Mouse (Mus musculus) heart, embryonic 10.5 days (tissue): Measurements from ENCODE around the gene Olfr159. TPM values are rescaled to one million over a fixed set of nuclear protein-coding genes. Genes with fewer than 3 reads are reported as not detected.

Experiments
- DNase-seq: peaks from one replicate; pipeline ENCODE4 v3.0.0-alpha.2; 2017; ENCODE audit warnings: low spot score
- H3K27ac ChIP-seq: fragments of 300-500 bp; sonication (generic); 2 replicates; pipeline ENCODE4 v1.5.1; 2016; ENCODE audit warnings: mild to moderate bottlenecking
- H3K27me3 ChIP-seq: fragments of 300-500 bp; sonication (generic); 2 replicates; pipeline ENCODE4 v1.6.1; 2016; ENCODE audit warnings: mild to moderate bottlenecking; ENCODE audit not compliant: poor library complexity, insufficient read depth, severe bottlenecking
- H3K36me3 ChIP-seq: fragments of 300-500 bp; sonication (generic); 2 replicates; pipeline ENCODE4 v1.6.1; 2016; ENCODE audit warnings: mild to moderate bottlenecking, moderate library complexity
- H3K4me1 ChIP-seq: fragments of 300-500 bp; sonication (generic); 2 replicates; pipeline ENCODE4 v1.6.1; 2016; ENCODE audit warnings: mild to moderate bottlenecking
- H3K4me3 ChIP-seq: fragments of 300-500 bp; sonication (generic); 2 replicates; pipeline ENCODE4 v1.5.1; 2016; ENCODE audit warnings: mild to moderate bottlenecking, moderate library complexity
- H3K9me3 ChIP-seq: fragments of 300-500 bp; sonication (generic); 2 replicates; pipeline ENCODE4 v1.6.1; 2016; ENCODE audit warnings: mild to moderate bottlenecking, moderate library complexity
- WGBS: fragments of 180-500 bp; shearing (Covaris S2); methylation state at CpG from one replicate; pipeline ENCODE4 v1.1.7; 2016; 5-methylcytosine and 5-hydroxymethylcytosine counted together
- polyA plus RNA-seq: library from polyadenylated mRNA; unstranded; fragments of >200 nt; fragmentation: Nextera tagmentation; extraction: Ambion mirVana; gene quantifications from 2 replicates; pipeline ENCODE4 v1.2.1, GENCODE M21; 2016

Olfr159 gene
- polyA plus RNA-seq, 1 experiment from 2014 or later = not detected

DNA sequence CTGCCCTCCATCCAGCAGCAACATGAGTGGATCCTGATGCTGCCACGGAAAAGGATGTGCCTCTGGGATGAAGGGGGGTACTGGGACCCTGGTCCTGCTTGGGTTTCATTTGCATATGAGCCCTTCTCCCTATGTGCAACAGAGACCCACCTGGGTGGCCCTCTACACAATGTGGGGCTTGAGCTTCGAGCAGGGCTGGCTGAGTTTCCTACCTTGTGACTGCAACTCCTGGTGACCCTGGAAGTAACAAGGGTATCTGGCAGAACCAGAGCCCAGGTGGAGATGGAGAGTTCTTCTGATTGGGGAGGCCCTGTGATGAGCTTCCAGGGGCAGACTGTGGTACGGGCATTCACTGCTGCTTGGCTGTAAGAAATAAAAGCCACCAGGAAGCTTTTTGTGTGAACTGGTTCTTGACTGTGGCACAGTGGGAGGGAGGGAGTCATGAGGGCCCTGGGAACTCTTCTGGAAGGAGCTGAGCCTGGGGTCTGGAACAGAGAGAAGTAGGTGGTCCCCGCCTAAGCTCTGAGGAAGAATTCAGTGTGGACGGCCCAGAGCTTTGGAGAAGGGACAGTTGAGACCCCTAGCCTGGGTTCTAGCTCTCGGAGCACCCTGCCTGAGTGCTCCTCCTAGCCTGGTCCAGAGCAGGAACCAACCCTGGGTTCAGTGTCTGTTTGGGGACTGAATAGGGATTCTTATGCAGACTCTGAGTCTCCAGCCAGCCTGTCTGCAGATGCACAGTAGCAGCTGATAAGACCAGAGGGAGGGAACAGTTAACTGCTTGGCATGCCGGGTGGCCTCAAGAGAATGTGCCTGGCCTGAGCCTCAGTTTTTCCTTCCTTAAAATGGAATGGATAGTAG is 42.9 kb downstream of the Olfr159 start:
- H3K36me3 ChIP-seq = no peaks in the 10 kb centered on the region
- peaks cover 67% of the 10 kb centered on the region for H3K4me1 ChIP-seq
- no peak overlapping the region for H3K4me3 ChIP-seq
- 50% methylated on average over 7 of the region's 7 CpGs for whole genome bisulfite sequencing
- no peaks in the 10 kb centered on the region for H3K27me3 ChIP-seq
- DNase-seq = no peak
- no peaks in the 10 kb centered on the region for H3K9me3 ChIP-seq
- H3K27ac ChIP-seq = peak overlapping the region; percentile 85

DNA sequence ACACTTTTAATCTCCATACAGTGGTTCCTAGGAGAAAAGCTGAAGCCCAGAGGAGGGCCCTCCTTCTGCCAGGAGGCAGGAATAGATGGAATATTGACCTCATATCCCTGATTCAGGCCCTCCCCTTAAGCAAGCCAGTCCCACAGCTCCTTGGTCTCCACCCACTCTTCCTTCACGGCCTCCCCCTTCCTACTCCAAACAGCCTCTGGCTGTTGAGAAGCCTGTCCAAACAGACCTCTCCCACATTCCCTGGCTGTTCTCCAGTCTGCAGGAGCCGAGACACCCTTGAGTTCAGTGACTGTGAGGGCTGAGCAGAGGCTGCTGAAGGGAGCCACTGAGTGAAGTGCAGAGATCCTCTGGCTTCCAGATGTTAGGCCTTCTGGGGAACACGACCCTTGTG is 43.8 kb downstream of the Olfr159 start, which contains the start of gene Hrct1:
TSS of gene Hrct1 (plus strand) at position 194 of the 400 bp plus-strand sequence.
- H3K36me3 ChIP-seq = no peaks in the 10 kb centered on the region
- H3K4me3 ChIP-seq = no peak within 1 kb of the TSS
- H3K9me3 ChIP-seq = no peaks in the 10 kb centered on the region
- no peak for DNase-seq
- peak within 1 kb of the TSS; percentile 85 for H3K27ac ChIP-seq
- no peaks in the 10 kb centered on the region for H3K27me3 ChIP-seq
- WGBS = 33% methylated on average over 3 of the region's 3 CpGs
- peaks cover 57% of the 10 kb centered on the region for H3K4me1 ChIP-seq

DNA sequence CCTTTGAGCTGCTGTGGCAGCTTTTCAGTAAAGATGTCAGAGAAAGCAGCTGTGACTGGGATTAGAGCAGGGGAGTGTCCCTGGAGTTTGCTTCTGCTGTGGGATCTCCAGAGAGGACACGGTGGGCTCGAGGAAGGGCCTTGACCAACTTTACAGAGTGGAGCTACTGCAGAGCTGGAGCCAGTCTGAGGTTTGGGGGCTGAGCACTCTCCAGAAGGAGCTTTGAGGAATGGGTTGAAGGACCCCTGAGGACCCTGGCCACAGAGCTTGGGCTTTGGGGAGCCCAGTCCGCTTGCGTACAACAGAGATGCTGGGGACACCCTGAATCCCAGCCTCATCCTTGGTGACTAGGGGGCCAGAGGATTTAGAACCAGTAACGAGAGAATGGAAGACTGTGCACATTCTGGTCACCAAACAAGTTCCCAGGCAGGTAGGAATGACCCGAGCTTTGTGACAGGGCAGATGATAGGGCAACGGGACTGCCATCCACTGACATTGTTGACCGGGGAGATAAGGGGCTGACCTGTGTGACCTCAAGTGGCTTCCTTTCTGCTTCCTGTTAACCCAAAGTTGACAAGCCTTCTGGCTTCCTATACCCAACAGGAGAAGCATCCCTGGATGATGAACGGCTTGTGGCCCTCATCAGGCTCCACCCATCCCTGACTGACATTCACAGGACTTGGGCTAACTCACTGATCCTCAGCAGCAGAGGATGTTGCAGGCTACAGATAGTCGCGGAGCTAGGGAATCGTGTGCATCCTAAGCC is 44.4 kb downstream of the Olfr159 start:
- no peak for DNase-seq
- peaks cover 54% of the 10 kb centered on the region for H3K4me1 ChIP-seq
- 49% methylated on average over 12 of the region's 12 CpGs for WGBS
- H3K27ac ChIP-seq = peak overlapping the region; percentile 85; the same call in 1 of the 2 replicates
- no peak overlapping the region for H3K4me3 ChIP-seq
- H3K27me3 ChIP-seq = no peaks in the 10 kb centered on the region
- H3K9me3 ChIP-seq = no peaks in the 10 kb centered on the region
- H3K36me3 ChIP-seq = no peaks in the 10 kb centered on the region

DNA sequence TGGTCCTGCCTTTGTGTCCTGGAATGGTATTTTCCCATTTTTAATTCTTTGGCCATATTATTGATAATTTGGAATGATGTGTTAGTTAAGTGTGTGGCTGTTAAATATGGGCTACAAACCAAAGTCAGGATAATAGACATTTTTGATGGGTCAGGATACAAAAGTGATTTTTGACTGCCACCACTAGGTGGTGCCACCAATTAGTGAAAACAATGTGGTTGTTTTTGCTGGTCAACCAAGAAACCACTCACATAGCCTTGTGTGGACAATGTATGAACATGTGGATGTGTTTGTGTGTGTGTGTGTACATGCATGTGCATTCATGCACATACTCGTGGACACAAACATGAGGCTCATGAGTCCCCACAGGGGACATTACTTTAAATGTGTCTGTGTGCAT is 46.0 kb downstream of the Olfr159 start:
- H3K4me3 ChIP-seq = no peak overlapping the region
- WGBS = 22% methylated on average over 1 of the region's 1 CpGs
- no peaks in the 10 kb centered on the region for H3K9me3 ChIP-seq
- no peaks in the 10 kb centered on the region for H3K27me3 ChIP-seq
- no peak overlapping the region for H3K27ac ChIP-seq
- no peak for DNase-seq
- no peaks in the 10 kb centered on the region for H3K36me3 ChIP-seq
- H3K4me1 ChIP-seq = peaks cover 47% of the 10 kb centered on the region

DNA sequence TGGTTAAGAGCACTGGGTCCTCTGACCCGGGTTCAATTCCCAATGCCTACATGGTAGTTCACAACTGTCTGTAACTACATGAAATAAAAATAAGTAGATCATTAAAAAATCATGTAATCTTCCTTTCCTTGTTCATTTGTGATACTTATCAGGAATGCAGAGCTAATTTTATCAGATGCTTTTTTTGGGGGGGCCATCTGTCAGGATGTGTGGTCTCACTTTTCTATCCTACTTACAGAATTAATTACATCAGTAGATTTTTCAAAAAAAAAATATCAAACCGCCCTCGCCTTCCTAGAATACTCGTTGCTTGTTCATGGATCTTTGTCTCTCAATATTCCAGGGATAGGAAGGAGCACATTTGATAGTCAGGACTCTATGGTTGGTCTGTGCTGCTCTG is 48.6 kb downstream of the Olfr159 start:
- H3K36me3 ChIP-seq = no peaks in the 10 kb centered on the region
- H3K4me1 ChIP-seq = peaks cover 21% of the 10 kb centered on the region
- no peak overlapping the region for H3K27ac ChIP-seq
- 88% methylated on average over 4 of the region's 4 CpGs for WGBS
- no peak overlapping the region for H3K4me3 ChIP-seq
- H3K27me3 ChIP-seq = no peaks in the 10 kb centered on the region
- DNase-seq = no peak
- H3K9me3 ChIP-seq = no peaks in the 10 kb centered on the region

DNA sequence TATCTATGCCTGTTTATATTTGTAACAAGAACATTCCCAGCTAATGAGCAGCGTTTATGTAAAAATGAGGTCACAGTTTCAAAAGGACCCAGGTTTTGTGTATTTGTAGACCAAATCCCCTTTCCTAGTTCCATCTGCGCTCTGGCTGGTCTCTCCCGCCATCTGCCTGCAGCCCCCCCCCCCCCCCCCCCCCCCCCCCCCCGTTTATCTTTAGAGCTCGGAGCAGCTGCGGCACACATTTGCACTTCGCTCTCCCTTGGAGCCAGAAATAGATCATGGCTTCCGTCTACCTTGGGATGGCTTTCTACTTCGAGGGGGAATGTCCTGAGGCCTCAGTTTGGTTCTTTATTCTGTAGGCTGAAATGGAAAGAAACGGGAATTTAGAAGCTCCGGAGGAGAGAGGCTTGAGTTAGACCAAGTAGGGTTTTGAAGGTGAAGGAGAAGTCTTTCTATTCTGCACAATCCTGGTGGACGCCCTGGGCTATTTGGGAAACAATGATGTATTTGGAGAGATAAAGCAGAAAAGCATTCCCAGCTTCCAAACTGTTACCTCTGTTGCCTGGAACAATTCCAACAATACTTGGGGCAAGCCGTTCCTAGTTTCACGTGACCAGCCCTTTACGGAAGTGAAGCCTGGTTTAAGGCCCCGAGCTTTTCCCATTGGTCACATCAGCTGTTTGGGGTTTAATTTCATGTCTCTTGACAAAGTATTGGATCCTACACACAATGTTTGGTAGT is 50.1 kb downstream of the Olfr159 start:
- DNase-seq = no peak
- Histone ChIP-seq H3K27me3 (no peaks in the 10 kb centered on the region), H3K27ac (peak overlapping the region; percentile 73), H3K36me3 (no peaks in the 10 kb centered on the region), H3K4me3 (no peak overlapping the region), H3K9me3 (no peaks in the 10 kb centered on the region), H3K4me1 (peaks cover 9% of the 10 kb centered on the region; the same call in 1 of the 2 replicates)
- WGBS = 48% methylated on average over 15 of the region's 16 CpGs

Other genes with a start within 250 kb of the Olfr159 start
- 135 and 142 TPM in 2 replicates for gene Tpm2, start 247.2 kb downstream of the Olfr159 start, polyA plus RNA-seq
- 63.8 and 68.8 TPM in 2 replicates for gene Creb3, start 208.7 kb downstream of the Olfr159 start, polyA plus RNA-seq
- gene Tln1, start 208.3 kb downstream of the Olfr159 start, polyA plus RNA-seq = 82.7 and 99.6 TPM in 2 replicates
- 20.9 and 29.7 TPM in 2 replicates for gene Rgp1, start 192.3 kb downstream of the Olfr159 start, polyA plus RNA-seq
- 22.8 and 27.6 TPM in 2 replicates for gene Gba2, start 192.1 kb downstream of the Olfr159 start, polyA plus RNA-seq
- 1.6 and 1.8 TPM in 2 replicates for gene Msmp, start 186.5 kb downstream of the Olfr159 start, polyA plus RNA-seq
- 5.5 and 5.6 TPM in 2 replicates for gene Npr2, start 139.1 kb downstream of the Olfr159 start, polyA plus RNA-seq
- gene Spag8, start 117.4 kb downstream of the Olfr159 start, polyA plus RNA-seq = 0.63 and 2.0 TPM in 2 replicates
- gene Hint2, start 114.5 kb downstream of the Olfr159 start, polyA plus RNA-seq = 101 and 117 TPM in 2 replicates
- 2.7 and 3.3 TPM in 2 replicates for gene Tmem8b, start 102.0 kb downstream of the Olfr159 start, polyA plus RNA-seq
- gene Fam221b, start 101.9 kb downstream of the Olfr159 start, polyA plus RNA-seq = 1.7 and 1.9 TPM in 2 replicates
- not detected in 2 replicates for gene Olfr70, start 70.2 kb downstream of the Olfr159 start, polyA plus RNA-seq
- gene Olfr71, start 60.8 kb downstream of the Olfr159 start, polyA plus RNA-seq = not detected in 2 replicates
- 0.53 and 0.92 TPM in 2 replicates for gene Hrct1, start 43.8 kb downstream of the Olfr159 start, polyA plus RNA-seq
- gene Spaar, start 41.0 kb downstream of the Olfr159 start, polyA plus RNA-seq = 0.16 and 0.23 TPM in 2 replicates
- gene Olfr156, start 52.9 kb upstream of the Olfr159 start, polyA plus RNA-seq = not detected in 2 replicates
- 0.10 TPM in 1 of 2 replicates, not detected in the other for gene Olfr157, start 69.2 kb upstream of the Olfr159 start, polyA plus RNA-seq
- gene Olfr155, start 80.6 kb upstream of the Olfr159 start, polyA plus RNA-seq = not detected in 2 replicates
- 11.0 and 17.4 TPM in 2 replicates for gene Reck, start 104.5 kb upstream of the Olfr159 start, polyA plus RNA-seq
- gene Glipr2, start 186.4 kb upstream of the Olfr159 start, polyA plus RNA-seq = 114 and 119 TPM in 2 replicates
- not detected in 2 replicates for gene Ccin, start 212.5 kb upstream of the Olfr159 start, polyA plus RNA-seq
- gene Clta, start 233.4 kb upstream of the Olfr159 start, polyA plus RNA-seq = 156 and 170 TPM in 2 replicates